ENCODE assay signal across 9 mouse cellular contexts in the genomic region with DNA sequence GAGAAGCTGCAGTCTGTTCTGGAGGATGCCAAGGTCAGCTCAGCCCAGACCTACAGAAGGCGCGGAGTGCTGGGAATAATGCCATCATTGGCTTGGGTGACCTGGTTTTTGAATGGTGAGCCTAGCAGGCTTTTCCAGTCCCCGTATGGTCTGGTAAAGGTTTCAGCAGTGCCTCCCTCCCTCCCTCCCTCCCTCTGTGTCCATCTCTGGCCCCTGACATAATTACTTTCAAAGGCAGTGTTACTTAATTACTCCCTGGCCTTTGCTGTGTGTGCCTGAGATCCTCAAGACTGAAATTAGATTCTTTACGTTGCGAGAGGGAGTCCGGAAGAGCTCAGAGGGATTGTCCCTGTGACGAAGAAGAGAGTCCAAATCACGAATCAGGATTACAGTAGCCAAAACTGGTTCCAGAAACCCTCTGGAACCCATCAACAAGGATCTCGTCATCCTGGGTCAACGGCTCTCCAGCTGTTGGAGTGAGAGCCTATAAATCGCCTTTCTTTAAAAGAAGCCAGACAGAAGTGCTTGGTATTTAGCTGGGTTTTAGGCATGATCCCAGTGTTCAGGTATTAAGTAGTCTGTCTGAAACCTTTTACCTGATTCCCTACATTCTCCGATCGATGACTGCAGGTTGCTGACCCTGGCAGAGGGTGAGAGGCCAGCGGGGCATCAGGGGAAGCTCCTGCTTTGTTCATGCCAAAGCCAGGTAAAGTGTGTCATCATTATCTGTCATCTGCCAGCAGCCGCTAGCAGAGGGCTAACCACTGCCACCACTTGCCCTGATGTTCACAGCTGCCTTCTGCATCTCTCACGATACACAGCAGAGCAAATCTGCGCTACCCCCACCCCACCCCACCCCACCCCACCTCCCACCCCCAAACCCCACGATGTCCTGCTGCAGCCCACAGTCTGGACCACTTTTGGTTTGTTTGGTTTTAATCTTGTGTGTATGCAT.
A peak's percentile ranks its signal among the peaks of the same experiment; 100 is the strongest.
DNase-seq lines count a peak whose midpoint lies in the region; ATAC-seq lines count a peak whose summit lies in the region.
"Had no signal": no experiment of that assay in that cellular context is flagged by ENCODE, and none has a peak within 500 bp of the region (broad histone marks: within the 10 kb centered on the region; RNA-seq: fewer than 3 reads in every experiment).

No protein-coding gene starts in this region.

- H3K27ac ChIP-seq in kidney, embryonic 14.5 days (ENCODE audit: low read depth, low read length), result no peak overlapping the region
- no peak overlapping the region for H3K27ac ChIP-seq in hindbrain, embryonic 15.5 days (replicated peaks)
- H3K27ac ChIP-seq in neural tube, embryonic 15.5 days (replicated peaks), result no peak overlapping the region
- H3K27ac ChIP-seq: neural tube, embryonic 12.5 days had no signal

- no peak overlapping the region for H3K4me2 ChIP-seq in kidney, embryonic 14.5 days (replicated peaks; ENCODE audit: low read depth, low read length)
- no peak overlapping the region for H3K4me2 ChIP-seq in hindbrain, embryonic 15.5 days
- no peak overlapping the region for H3K4me2 ChIP-seq in neural tube, embryonic 15.5 days
- H3K4me2 ChIP-seq: neural tube, embryonic 12.5 days had no signal

- ATAC-seq in kidney, embryonic 14.5 days (ENCODE audit: low FRiP score, low TSS enrichment), result peak; percentile 58; the same call in 1 of the 2 replicates
- ATAC-seq in hindbrain, embryonic 15.5 days (ENCODE audit: low FRiP score, low read depth), result peak; percentile 24; the same call in 1 of the 2 replicates
- ATAC-seq in neural tube, embryonic 15.5 days (ENCODE audit: low FRiP score), result no peak

- H3K27me3 ChIP-seq in kidney, embryonic 14.5 days (ENCODE audit: control insufficient read depth, insufficient read depth, low read length), result no peaks in the 10 kb centered on the region
- no peaks in the 10 kb centered on the region for H3K27me3 ChIP-seq in hindbrain, embryonic 15.5 days
- no peaks in the 10 kb centered on the region for H3K27me3 ChIP-seq in neural tube, embryonic 15.5 days (replicated peaks)
- H3K27me3 ChIP-seq: neural tube, embryonic 12.5 days had no signal

- H3K4me1 ChIP-seq in kidney, embryonic 14.5 days (ENCODE audit: control insufficient read depth, insufficient read depth, low read length), result peaks cover 15% of the 10 kb centered on the region
- peaks cover 34% of the 10 kb centered on the region for H3K4me1 ChIP-seq in hindbrain, embryonic 15.5 days (replicated peaks)
- peaks cover 27% of the 10 kb centered on the region for H3K4me1 ChIP-seq in neural tube, embryonic 15.5 days

- WGBS in kidney, embryonic 14.5 days, result 53% methylated on average over 18 of the region's 18 CpGs
- WGBS in hindbrain, embryonic 15.5 days, result 74% methylated on average over 18 of the region's 18 CpGs
- 73% methylated on average over 18 of the region's 18 CpGs for WGBS in neural tube, embryonic 15.5 days

- no peaks in the 10 kb centered on the region for H3K9me3 ChIP-seq in kidney, embryonic 14.5 days (ENCODE audit: control insufficient read depth, low read length)
- no peaks in the 10 kb centered on the region for H3K9me3 ChIP-seq in hindbrain, embryonic 15.5 days
- no peaks in the 10 kb centered on the region for H3K9me3 ChIP-seq in neural tube, embryonic 15.5 days (replicated peaks)
- H3K9me3 ChIP-seq: G1E; neural tube, embryonic 12.5 days had no signal

- no peak overlapping the region for H3K9ac ChIP-seq in kidney, embryonic 14.5 days (ENCODE audit: low read depth, low read length)
- H3K9ac ChIP-seq in hindbrain, embryonic 15.5 days, result no peak overlapping the region
- H3K9ac ChIP-seq in neural tube, embryonic 15.5 days (replicated peaks), result no peak overlapping the region
- H3K9ac ChIP-seq: neural tube, embryonic 12.5 days had no signal

- DNase-seq in kidney, adult 18-20 months, result no peak
- peak; percentile 31 to 45 for DNase-seq in adrenal gland, postnatal 36 days
- DNase-seq in cerebellum, adult 11-12 months, result peak; percentile 90
- no peak for DNase-seq in right cerebral cortex, postnatal 36 days (ENCODE audit: low spot score in 2 of 2)

- peaks cover 6% of the 10 kb centered on the region; the same call in 1 of the 2 replicates for H3K36me3 ChIP-seq in kidney, embryonic 14.5 days (ENCODE audit: control insufficient read depth, insufficient read depth, low read length)
- 0 out of 2 replicates have a peak, but pooled peaks cover 3% of the 10 kb centered on the region for H3K36me3 ChIP-seq in hindbrain, embryonic 15.5 days
- H3K36me3 ChIP-seq in neural tube, embryonic 15.5 days, result peaks cover 3% of the 10 kb centered on the region; the same call in 1 of the 2 replicates

- no peak overlapping the region for H3K4me3 ChIP-seq in kidney, embryonic 14.5 days (ENCODE audit: low read length)
- H3K4me3 ChIP-seq in hindbrain, embryonic 15.5 days, result no peak overlapping the region
- no peak overlapping the region for H3K4me3 ChIP-seq in neural tube, embryonic 15.5 days (replicated peaks)
- H3K4me3 ChIP-seq: neural tube, embryonic 12.5 days had no signal

Comparison
In these comparisons a context has a peak if more than half of its experiments do, and no peak if none do; other contexts are left out.
1. DNase-seq: peak in adrenal gland, postnatal 36 days (2 of 2) and cerebellum, adult 11-12 months (single experiment); none in kidney, adult 18-20 months (single experiment) and right cerebral cortex, postnatal 36 days (0 of 2).